Mouse (Mus musculus) brain, embryonic 14.5 days (tissue): ENCODE data around the gene Olfr738.

Source experiments
- CTCF ChIP-seq: fragments of 200-500 bp; IDR thresholded peaks from 2 replicates; pipeline ENCODE4 v1.5.1; 2012; ENCODE audit warnings: inconsistent platforms, mild to moderate bottlenecking, moderate library complexity, borderline replicate concordance; ENCODE audit not compliant: insufficient read depth, insufficient read length; ENCODE audit errors: extremely low read depth
- POLR2A ChIP-seq: fragments of 200-500 bp; IDR thresholded peaks from 2 replicates; pipeline ENCODE4 v1.6.1; 2012; ENCODE audit warnings: mild to moderate bottlenecking, inconsistent platforms, borderline replicate concordance; ENCODE audit not compliant: poor library complexity, insufficient read depth, insufficient read length, severe bottlenecking; ENCODE audit errors: extremely low read depth

GRCm38 (mm10) chr14:50407268-50407667, at the start of gene Olfr738:
- TF ChIP-seq CTCF (no peak), POLR2A (no peak)
